Mouse (Mus musculus) T-helper 17 cell (primary cell): Measurements from ENCODE around the gene Bmpr1a.

Source experiments
- in situ Hi-C, 2 experiments: fragments of 300-600 bp; cut with MboI, MseI; formaldehyde crosslinking; loops; 1 replicate in 1 of 2; 2 replicates in 1 of 2; pipeline ENCODE4 v1.15.1; 2025; ENCODE audit warnings: high pct_unique_total_duplicates in 2 of 2

Bmpr1a gene

DNA sequence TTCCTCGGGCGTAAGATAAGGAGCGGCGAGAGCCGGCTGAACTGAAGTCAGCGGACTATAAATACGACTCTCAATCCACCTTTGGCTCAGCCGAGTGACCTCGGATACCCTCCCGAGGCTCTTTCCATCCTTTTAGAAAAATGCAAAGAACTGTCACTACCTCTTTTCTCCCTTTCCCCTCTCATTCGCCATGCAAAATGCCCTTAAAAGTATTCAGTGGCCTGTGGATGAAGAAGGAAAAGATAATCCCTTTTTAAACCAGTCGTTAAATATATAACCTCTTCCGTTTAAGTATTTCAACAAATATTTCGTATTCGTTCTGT, at the start of gene Bmpr1a:
Gene Bmpr1a (minus strand): TSS at position 17 of the 323 bp plus-strand sequence.
- in situ Hi-C loops = loop anchor here (5.0 kb wide), 2 partner anchors 44 to 159 kb away; no protein-coding TSS in a partner anchor

DNA sequence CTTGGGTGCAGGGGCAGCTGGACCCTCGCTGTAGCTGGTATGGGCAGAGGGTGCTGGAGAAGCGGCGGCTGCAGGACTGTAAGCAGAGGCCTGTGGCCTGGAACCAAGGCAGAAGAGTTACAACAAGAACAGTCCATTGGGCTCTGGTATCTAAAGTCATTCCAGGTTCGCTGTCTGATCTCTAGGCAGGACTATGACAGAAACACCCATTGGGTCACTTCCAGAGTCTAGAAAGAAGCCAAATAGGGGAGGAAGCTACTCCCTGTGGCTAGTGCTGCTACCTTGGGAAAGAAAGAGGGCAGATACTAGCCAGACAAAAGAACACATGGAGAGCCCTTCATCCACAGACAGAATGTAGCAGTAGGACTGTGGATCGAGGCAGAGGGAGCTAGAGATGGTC, 49.1 kb upstream of the Bmpr1a start:
- in situ Hi-C loops = no loop called here

DNA sequence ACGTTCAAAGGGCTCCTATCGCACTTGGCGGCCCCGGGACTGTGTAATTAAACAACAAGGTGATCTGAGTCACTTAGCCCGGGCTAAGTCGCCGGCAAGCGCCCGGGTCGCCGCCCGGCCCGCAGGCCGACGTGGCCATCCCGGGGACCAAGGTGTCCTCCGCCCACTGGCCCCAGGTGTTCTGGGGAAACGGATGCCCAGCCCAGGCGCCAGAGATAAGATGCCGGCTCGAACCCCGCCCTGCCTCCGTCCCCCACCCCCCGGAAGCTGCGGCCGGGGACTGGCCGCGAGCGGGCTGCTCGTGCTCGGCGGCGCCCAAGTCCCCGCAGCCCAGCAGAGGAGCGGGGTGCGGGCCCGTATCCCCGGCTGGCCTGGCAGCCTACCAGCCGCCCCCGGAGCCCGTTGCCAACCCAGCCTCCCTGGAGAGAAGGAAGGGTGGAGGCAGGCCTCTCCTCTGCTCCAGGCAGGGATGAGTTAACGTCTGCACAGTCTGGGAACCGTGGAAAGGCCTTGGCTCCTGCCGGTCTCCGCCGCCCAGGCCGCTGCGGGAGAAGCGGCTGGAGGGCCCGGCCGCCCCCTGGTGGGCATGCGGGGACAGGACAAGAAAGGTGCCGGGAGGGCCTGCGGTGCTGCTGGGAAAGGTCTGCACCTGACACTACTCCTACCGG, 46.0 kb upstream of the Bmpr1a start:
- in situ Hi-C loops = loop anchor here in 1 of 2 experiments (5.0 kb wide), 1 partner anchor 47 kb away; the partner anchor contains the start of gene Bmpr1a

DNA sequence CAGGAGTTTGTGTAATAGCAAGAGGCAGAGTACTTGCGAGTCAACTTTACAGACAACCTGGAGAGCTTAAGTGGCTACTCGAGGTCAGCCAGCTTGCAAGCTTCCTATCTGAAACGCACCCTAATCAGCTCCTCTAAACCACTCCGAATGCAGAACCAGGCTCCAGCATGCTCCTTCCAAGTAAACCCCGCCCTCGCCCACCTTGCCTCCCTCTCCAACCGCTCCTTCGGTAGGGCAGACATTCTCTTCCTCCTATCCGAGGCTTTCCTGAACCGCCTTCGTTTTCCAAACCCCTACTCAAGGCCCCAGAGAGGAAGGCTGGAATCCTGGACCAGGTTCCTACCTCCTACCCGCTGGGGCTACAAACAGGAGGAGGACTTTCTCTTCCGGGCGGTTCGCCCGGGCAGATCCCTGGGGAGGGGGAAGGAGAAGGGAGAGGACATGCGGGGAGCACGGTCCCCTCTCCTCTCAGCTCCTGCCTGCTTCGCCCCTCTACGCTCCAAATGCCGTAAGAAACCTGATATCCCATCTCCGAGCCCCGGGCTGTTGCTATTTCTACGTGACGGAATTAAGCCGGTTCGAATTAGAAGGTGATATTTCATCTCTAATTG, 45.4 kb upstream of the Bmpr1a start:
- in situ Hi-C loops = loop anchor here in 1 of 2 experiments (5.0 kb wide), 1 partner anchor 46 kb away; the partner anchor contains the start of gene Bmpr1a

DNA sequence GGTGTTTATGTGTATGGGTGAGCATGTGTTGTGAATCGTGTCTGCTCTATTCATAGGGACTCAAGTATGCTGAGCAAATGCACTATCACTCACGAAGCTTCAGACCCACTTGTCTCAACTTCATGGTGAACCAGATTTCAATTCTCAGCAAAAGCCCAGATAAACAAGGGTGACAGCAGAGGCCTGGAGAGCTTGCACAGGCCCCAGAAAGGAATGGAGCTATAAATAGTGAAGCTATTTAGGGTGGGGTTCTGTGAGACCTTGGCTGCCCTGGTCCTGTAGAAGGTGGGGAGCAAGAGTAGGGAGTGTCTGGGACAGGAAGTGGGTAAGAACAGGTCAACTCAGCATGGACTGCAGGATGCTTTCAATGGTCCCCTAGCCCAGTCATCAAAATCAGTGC, 41.4 kb upstream of the Bmpr1a start:
- in situ Hi-C loops = no loop called here

DNA sequence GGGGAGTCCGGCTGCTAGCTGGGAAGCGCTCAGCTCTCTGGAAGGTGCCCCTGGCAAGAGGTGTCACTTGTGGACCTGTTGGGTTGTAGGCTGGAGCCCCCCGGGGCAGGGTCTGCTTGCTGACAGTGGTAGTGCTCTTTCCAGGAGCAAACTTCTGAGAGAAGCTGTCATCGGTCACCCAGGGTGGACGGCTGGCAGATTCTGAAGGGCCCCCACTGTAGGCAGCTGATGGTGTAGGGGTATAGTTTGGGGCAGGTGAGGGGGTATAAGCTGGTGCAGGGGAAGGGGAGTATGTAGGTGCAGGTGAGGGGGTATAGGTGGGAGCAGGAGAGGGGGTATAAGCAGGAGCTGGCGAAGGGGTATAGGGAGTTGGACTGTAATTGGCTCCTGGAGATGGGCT, 40.9 kb upstream of the Bmpr1a start:
- in situ Hi-C loops = no loop called here

DNA sequence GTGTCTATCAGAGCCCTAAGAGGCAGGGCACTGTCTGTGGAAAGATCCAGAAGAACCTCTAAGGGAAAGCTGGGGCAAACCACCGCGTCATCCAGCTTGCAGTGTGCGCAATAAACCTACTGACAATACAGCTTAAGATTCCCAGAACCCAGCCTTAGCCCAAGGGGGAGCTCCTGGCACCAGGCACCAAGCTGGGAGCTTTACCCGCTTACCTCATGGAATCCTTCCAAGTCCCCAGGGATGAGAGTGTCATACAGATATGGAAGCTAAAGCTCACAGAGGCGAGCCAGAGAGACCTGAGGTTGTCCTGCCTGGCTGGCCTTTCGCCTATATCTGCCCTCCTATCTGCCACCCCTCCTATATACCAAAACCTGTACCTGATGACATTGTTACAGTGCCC, 40.5 kb upstream of the Bmpr1a start:
- in situ Hi-C loops = no loop called here

DNA sequence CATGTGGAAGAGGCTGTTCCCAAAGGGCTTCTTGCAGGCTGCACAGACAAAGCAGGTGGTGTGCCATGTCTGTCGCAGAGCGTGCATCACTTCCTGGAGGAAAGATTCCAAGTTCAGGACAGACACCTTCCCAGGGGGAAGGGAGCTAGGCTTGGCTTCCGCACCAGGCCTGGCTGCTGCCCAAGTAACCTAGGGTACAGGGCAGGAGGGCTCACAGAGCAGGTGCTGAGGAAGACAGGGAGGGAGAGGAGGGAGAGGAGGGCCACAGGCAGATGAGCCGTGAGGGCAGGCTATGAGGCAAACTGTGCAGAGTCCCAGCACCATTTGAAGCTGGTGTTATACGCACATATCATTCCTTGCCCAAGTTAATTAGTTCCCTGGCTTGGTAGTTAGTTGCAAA, 38.8 kb upstream of the Bmpr1a start:
- in situ Hi-C loops = no loop called here

DNA sequence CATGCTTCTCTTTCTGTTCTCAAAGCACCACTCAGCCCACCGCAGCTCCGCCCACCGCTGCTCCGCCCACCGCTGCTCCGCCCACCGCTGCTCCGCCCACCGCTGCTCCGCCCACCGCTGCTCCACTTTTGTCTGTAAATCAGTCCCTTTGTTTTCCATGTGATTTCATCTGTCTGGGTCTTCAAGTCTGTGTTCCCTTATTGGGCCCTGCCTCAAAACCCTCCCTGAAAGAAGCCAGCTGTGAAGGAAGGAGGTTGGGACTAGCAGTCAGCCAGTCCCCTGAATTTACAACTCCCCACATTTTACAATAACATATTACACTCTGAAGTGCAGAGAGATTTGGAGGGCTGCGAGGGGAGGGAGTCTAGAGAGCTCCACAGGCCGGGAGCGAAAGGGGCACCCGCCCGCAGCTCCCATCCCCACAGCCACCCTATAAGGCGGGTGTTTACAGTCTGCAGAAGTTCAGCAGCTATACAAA, 37.6 kb upstream of the Bmpr1a start:
- in situ Hi-C loops = no loop called here

DNA sequence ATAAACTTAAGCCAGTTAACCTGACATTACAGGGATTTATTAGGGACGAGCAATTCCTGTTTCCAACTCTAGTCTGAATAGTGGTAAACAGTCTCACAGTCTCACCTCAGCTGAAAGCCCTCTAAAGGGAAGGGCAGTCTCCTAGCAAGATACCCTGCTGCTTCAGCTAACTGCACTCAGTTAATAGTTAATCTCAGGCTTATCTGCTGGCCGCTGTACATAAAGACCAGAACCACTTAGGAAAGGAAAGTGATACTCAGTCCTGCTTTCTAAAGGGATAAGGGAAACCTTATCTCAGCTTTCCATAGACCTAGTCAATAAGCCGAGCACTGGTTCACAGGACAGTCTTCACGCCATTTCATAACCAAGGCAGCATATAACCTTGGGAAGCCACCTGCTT, 32.7 kb upstream of the Bmpr1a start:
- in situ Hi-C loops = no loop called here

DNA sequence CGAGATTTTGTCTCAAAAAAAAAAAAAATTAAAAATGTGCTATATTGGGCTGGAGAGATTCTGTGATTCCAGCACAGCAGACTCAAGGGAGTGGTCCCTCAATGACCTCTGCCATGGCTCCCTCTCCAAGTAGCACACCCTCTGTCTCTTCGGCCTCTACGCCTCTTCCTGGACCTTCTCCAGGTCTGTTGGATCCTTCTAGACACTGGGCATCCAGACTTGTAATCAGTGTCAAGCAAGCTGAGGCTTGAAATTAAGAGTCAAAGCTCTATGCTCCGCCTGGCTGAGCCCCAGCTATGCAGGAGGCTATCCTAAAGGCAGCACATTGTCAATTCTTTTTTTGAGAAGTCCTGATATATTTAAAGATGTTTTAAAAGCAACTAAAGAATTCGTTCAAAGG, 30.4 kb upstream of the Bmpr1a start:
- in situ Hi-C loops = no loop called here

DNA sequence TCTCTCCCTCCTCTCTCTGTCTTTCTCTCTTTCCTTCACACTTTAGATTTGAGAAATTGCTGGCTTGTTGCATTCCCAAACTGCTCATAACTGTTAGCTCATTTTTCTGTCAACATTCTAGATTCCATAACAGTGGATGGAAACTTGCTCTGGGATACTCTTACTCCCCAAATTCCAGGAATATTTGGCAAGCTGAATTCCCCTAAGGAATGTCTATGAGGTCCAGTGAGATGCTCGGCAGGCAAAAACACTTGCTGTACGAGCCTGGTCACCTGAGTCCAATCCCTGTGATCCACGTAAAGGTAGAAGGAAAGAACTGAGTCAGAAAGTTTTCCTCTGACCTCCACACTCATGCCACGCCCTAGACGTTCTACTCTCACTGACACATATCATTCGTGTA, 29.4 kb upstream of the Bmpr1a start:
- in situ Hi-C loops = no loop called here

DNA sequence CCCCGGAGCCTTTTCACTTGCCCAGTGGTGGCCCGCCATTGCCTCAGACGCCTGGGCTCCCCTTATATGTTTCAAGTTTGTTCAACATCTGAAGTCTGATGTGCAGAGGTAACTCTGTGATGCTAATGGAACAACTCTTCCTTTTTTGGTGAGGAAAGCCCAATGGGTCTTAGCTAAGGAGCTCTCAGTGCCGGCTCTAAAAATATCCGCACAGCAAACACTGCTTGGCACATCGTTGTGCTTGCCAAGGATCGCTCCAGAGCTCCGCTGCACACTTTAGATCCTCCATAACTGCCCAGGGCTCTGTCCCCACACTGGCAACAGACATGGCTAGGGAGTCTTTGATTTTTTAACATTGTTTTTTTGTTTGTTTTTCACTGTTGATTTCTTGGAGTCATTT, 25.7 kb upstream of the Bmpr1a start:
- in situ Hi-C loops = no loop called here

DNA sequence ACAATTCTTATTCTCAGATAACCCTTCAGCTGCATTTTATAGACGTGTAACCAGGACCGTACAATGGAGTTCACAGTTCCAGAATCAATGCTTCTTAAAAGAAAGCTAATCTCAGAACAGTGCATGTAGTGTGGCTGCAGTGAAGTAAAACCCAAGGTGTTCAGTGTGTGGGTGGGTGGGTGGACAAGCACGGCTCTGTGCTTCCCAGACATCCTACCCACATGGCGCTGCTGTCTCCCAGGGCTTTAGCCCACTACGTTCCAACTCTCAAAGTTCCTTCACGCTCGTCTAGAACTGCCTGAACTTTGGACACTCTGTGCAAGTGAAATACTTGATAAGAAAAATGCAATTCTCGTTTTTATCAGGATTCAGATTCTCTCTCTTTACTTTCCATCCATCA, 19.6 kb upstream of the Bmpr1a start, which contains the start of gene 9230112D13Rik:
Gene 9230112D13Rik (minus strand): TSS at position 101 of the 400 bp plus-strand sequence.
- in situ Hi-C loops = no loop called here

DNA sequence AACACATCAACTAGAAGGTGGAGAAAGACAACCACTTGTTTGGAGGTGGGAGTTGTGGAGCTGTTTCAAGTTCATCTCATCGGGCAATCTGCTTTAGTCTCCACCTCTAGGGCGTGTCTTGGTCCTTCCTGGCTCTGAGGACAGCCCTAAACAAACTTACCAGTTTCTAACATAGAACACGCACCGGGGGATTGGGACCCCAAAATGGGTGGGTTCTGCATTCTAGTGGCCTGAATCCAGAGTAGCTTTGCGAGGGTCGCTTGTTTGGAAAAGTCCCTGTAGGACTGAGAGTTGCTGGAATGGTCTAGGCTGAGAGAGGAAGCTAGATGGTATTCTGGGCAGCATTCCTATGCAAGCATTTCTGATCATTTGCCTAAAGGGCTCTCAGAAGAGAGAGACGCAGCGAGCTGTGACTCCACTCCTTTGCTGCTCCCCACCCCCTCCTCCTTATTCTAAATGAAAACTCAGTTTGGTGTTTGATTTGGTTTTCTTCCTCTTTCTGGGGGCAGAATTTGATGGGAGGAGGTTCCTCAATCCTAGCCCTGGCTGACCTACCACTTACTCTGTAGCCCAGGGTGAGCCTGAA, 14.9 kb upstream of the Bmpr1a start:
- in situ Hi-C loops = no loop called here

DNA sequence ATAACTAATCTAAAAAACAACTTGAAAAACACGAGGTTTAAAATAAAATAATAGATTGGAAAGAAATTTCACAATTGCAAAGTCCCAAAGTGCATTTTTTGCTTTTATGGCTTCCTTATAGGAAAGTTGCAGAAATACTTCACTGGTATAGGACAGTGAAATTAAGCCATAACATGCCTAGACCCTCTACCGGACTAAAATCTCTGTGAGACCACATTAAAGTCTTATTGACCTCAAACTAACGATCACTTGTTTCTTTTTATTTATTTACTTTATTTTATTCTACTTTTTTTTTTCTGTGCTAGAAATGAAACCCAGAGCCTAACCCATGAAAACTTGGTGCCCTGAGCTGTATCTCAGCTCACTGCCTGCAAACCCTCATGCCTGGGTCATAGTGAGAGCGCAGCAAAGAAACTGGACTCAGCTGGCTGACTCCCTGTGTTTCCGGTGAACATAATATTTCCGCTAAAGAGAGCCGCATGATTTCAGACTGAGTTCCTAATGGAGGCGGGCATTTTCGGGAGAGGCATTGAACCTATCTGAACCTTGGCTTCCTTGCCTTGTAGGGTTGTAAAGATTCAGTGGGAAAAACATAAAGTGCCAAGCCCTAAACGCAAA, 13.9 kb upstream of the Bmpr1a start:
- in situ Hi-C loops = no loop called here

DNA sequence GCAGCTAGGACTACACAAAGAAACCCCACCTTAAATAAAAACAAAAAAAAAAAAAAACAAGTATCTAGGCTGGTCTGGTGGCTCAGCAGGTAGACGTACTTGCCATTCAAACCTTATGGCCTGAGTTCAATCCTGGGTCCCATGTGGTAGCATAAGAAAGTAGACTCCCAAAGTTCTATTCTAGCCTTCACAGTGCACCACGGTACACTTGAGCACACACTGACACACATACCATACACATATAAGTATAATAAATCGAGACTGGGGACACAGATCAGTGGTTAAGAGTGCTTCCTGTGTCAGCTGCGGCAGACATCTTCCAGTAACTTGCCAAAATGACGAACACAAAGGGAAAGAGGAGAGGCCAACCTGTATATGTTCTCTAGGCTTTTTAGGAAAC, 12.7 kb upstream of the Bmpr1a start:
- in situ Hi-C loops = no loop called here

DNA sequence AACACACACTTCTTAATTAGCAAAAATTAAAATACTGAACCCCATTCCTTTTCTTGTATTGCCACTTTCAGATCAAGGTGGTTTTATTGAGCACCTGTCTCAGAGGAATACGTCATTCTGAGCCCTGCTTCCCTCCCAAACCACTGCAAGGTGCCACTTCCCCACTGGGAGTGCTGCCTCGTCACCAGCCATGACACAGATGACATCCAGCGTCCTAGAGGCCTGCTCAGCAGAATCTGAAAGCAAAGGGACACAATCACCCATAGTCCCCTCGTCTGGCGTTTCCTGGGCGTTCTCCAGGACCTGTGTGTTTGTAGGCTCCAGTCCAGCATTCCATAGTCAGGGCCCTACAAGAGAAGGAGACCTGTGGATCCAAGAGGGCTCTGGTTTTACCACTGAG, 11.0 kb upstream of the Bmpr1a start:
- in situ Hi-C loops = no loop called here

DNA sequence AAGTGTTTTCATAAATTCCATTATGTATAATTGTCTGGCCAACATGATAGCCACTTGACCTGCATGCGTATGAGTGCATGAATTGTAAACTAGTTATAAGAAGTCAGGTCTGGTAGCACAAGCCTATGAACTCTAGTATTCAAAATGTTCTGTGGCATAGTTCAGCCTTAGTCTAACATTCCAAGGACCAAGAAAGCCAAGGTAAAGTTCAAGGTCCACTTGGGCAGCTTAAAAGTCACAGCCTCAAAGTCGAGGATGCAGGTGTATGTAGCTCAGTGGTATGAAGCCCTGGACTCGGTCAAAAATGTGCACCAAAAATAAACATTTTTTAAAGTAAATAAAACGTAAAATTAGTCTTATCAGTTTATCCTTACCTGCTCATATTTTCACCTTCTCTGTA, 9.5 kb upstream of the Bmpr1a start:
- in situ Hi-C loops = no loop called here

DNA sequence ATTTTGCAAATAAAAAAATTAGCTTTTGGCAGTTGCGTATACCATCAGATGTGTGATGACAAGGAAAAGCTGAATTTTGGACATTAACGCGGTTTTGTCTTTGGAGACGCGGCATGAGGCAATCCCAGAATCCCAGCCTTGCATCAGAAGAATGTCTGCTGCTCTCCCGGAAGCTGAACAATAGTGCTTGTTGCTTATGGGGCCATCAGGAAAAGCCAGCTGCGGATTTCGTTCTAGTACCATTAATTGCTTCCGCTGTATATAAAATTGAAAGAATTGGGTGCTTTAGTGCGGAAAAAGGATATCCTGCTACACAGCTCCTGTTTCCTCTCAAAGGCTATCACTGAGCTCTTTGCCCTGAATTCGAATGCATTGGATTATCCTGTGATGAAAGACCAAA, 8.8 kb upstream of the Bmpr1a start:
- in situ Hi-C loops = no loop called here

DNA sequence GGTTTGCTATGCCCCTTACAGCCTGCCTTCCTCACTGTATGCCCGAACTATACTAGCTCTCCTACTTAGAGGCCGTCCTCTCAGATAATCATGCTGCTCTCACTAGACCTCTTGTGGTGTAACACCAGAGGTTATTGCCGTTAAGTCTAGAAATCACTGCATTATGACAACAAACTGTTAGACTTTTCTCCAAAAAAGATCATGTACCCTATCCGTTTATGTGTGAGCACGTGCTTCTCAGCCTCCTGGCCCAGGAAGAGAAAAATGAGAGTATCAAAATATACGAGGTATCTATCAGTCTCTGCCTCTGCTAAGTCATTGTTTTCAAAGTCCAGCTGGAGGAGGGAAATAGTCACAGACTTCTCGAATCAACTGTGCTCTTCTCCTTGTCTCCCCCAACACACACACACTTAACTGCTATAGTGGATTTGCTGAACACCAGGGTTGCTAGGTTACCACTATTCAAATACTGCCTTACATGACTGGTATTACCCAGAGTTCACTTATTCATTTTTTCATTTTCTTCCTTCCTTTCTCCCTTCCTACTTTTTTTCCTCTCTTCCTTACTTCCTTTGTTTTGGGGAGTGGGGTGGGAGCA, 5.8 kb upstream of the Bmpr1a start:
- in situ Hi-C loops = no loop called here

DNA sequence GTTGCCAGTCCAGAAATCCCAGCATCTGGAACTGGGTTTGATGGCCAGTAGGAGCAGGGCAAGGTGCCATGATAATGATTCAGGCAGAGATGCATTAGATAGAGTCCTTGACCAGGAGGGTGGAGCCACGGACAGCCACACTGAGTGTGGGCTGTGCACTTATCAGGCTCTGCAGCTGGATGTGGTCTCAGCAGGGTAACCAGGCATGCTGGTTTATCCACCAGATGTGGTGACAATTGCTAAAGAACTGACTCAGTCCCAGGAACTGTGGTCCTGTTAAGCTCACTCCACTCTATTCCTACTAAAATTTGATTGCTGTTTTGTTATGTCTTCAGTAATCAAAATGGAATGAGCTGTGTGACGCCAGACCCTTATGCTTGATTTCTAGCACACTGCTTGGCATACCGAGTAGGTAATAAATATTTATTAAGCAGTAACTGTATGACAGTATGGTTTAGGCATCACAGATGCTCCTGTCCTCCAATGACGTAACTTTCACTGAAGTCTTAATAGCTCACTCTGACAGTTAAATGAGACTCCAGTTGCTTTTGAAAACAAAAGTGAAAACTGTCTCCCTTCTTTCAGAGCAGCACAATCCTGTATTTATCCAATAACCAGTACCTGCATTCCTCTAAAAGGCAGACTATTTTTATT, 5.2 kb upstream of the Bmpr1a start:
- in situ Hi-C loops = no loop called here
